Mouse (Mus musculus) erythroblast, embryonic 14.5 days (primary cell): ENCODE results near the gene Dnajb14.

Source experiments
- GATA1 ChIP-seq: IDR thresholded peaks from 2 replicates; pipeline ENCODE4 v1.6.1; 2012; ENCODE audit warnings: low read length, inconsistent platforms, mixed read lengths
- TAL1 ChIP-seq: IDR thresholded peaks from 3 replicates; pipeline ENCODE4 v1.6.1; 2012; ENCODE audit warnings: low read length, inconsistent platforms, mixed read lengths

DNA sequence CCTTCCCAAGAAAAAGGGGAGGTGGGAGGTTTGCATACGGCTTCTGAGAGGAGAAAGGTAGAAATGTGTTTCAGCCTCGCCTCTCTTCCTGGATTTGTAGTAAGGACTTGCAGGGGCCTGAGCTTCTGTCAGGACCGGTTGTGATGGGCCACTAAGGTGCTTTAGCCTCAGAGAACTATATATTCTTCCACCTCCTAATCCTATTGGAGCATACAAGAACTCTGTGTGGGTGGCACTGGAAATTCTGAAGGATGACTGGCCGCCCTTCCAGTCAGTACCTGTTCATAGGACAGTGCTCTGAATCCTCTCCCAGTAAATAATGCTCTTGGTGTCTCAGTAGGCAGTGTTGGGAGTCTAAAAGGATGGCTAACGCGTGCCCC, 51.4 kb downstream of the Dnajb14 start:
- TF ChIP-seq TAL1, result no peak
- no peak for TF ChIP-seq GATA1
